Mouse (Mus musculus): Measurements from ENCODE around the gene Slc35b3.

Gene Slc35b3

GRCm38 (mm10) chr13:38917556-38917955, 43.1 kb downstream of the Slc35b3 start:
- DNase-seq (ENCODE audit: low read depth, low spot score), result no peak
- no peaks in the 10 kb centered on the region for H3K27me3 ChIP-seq (ENCODE audit: control insufficient read depth, insufficient read depth, low read length, poor library complexity, severe bottlenecking)
- H3K36me3 ChIP-seq (ENCODE audit: control insufficient read depth, insufficient read depth, low read length, poor library complexity, severe bottlenecking), result no peaks in the 10 kb centered on the region

GRCm38 (mm10) chr13:38914771-38915170, 45.9 kb downstream of the Slc35b3 start:
- no peaks in the 10 kb centered on the region for H3K36me3 ChIP-seq (ENCODE audit: control insufficient read depth, insufficient read depth, low read length, poor library complexity, severe bottlenecking)
- no peaks in the 10 kb centered on the region for H3K27me3 ChIP-seq (ENCODE audit: control insufficient read depth, insufficient read depth, low read length, poor library complexity, severe bottlenecking)
- DNase-seq (ENCODE audit: low read depth, low spot score), result no peak

- Histone ChIP-seq H3K36me3 (ENCODE audit: control insufficient read depth, insufficient read depth, low read length, poor library complexity, severe bottlenecking) (no peaks in the 10 kb centered on the region), H3K27me3 (ENCODE audit: control insufficient read depth, insufficient read depth, low read length, poor library complexity, severe bottlenecking) (no peaks in the 10 kb centered on the region)
- DNase-seq (ENCODE audit: low read depth, low spot score), result no peak
Measured at GRCm38 (mm10) chr13:38892364-38892763, 68.3 kb downstream of the Slc35b3 start.
